Comparison of ENCODE assay signal across 14 mouse cellular contexts in genomic region chr12:84904399-84904798, GRCm38 (mm10). TPM values are rescaled to one million over a fixed set of nuclear protein-coding genes. Genes with fewer than 3 reads are reported as not detected.
A peak's percentile ranks its signal among the peaks of the same experiment; 100 is the strongest.
DNase-seq lines count a peak whose midpoint lies in the region.
"Had no signal": no experiment of that assay in that cellular context is flagged by ENCODE, and none has a peak within 500 bp of the region (broad histone marks: within the 10 kb centered on the region; RNA-seq: fewer than 3 reads in every experiment).

No protein-coding gene starts in this region.

- peak; percentile 21 to 56 for DNase-seq in cerebellum, postnatal 14 days
- no peak for DNase-seq in cerebellum, adult 18-20 months
- peak; percentile 54 for DNase-seq in heart, adult 11 months
- no peak for DNase-seq in heart, postnatal 4 days
- DNase-seq: adrenal gland, adult 2 months; adrenal gland, adult 8-10 months; adrenal gland, postnatal 10 days; adrenal gland, postnatal 14 days; adrenal gland, postnatal 25 days; adrenal gland, postnatal 36 days; B cell, adult 2 months; cerebellum, adult 11 months; cerebellum, adult 11-12 months; cerebellum, adult 2 months had no signal

RNA-seq across cellular contexts. Expression of gene Ltbp2, which starts 28.1 kb away (rescaled TPM):
- 1 to 10 TPM; 7.6 to 8.9 TPM for total RNA-seq in heart, postnatal 4 days (2021)

Comparison
In these comparisons a context has a peak if more than half of its experiments do, and no peak if none do; other contexts are left out.
1. DNase-seq: peak in cerebellum, postnatal 14 days (2 of 2) and heart, adult 11 months (single experiment); none in cerebellum, adult 18-20 months (0 of 2) and heart, postnatal 4 days (single experiment).